Mouse (Mus musculus): ENCODE data around the gene Chil4. TPM values are rescaled to one million over a fixed set of nuclear protein-coding genes. Genes with fewer than 3 reads are reported as not detected.
"Not testable (repeated sequence)": the region's sequence is repeated elsewhere in the genome, so short reads cannot be mapped to it uniquely, and the experiment has no call there.

The Chil4 gene
- polyA plus RNA-seq (2015; fragmentation: Nextera tagmentation; extraction: Ambion mirVana), result not detected in 2 replicates

DNA sequence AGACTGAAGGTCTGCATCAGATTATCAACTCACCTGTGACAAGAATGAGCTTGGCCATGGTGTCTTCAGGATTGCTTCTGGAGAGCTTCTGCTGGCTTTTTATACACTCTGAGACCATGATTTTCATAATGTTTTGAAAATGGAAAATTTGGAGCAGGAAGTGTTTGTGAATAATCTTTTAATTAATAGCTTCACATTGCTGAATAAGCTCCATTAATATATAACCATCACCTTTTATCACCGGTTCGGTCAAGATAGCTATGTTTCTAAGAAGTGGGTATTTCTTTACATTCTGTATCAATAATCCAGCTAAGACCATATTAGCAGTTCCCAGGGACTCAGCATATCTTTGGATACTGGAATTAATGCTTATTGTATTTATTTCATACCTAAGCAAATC lies at the start of gene Chil4:
Chil4 (minus strand) TSS at position 101 of the 400 bp plus-strand sequence.
- no peak within 1 kb of the TSS for H3K9ac ChIP-seq (replicated peaks; ENCODE audit: low read depth, low read length)
- H3K9me3 ChIP-seq (ENCODE audit: control insufficient read depth, low read length), result no peaks in the 10 kb centered on the region
- H3K4me3 ChIP-seq (replicated peaks; ENCODE audit: low read length), result no peak within 1 kb of the TSS
- H3K27ac ChIP-seq (ENCODE audit: low read length), result no peak within 1 kb of the TSS
- H3K4me1 ChIP-seq (replicated peaks; ENCODE audit: control insufficient read depth, insufficient read depth, low read length), result no peaks in the 10 kb centered on the region
- WGBS, result 96% methylated on average over 2 of the region's 2 CpGs
- no peaks in the 10 kb centered on the region for H3K27me3 ChIP-seq (replicated peaks; ENCODE audit: control insufficient read depth, insufficient read depth, low read length)
- H3K36me3 ChIP-seq (ENCODE audit: control insufficient read depth, insufficient read depth), result no peaks in the 10 kb centered on the region
- no peak within 1 kb of the TSS for H3K4me2 ChIP-seq (ENCODE audit: low read length)
- no peak for ATAC-seq

DNA sequence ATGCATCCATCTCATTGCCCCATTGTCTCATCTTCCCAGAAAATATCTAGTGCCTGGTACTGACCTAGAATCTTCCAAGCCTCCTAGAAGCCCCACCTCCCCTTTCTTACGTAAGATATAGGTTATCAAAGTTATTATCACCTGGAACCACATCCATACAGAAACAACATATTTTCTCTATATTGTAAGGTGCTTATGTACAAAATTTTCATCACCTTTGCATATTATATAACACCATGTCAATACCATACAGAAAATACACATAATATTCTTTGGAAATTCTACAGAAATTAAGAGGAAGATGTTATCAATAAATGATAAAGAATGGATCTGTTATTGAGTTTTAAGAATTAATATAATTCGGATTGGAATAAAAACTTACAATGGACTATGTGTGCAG lies 46.5 kb upstream of the Chil4 start:
- Histone ChIP-seq H3K27ac (ENCODE audit: low read length) (no peak overlapping the region), H3K4me2 (ENCODE audit: low read length) (no peak overlapping the region), H3K4me1 (replicated peaks; ENCODE audit: control insufficient read depth, insufficient read depth, low read length) (no peaks in the 10 kb centered on the region), H3K4me3 (replicated peaks; ENCODE audit: low read length) (no peak overlapping the region), H3K9me3 (ENCODE audit: control insufficient read depth, low read length) (no peaks in the 10 kb centered on the region), H3K9ac (replicated peaks; ENCODE audit: low read depth, low read length) (no peak overlapping the region), H3K36me3 (ENCODE audit: control insufficient read depth, insufficient read depth) (no peaks in the 10 kb centered on the region), H3K27me3 (replicated peaks; ENCODE audit: control insufficient read depth, insufficient read depth, low read length) (no peaks in the 10 kb centered on the region)
- no peak for ATAC-seq
- 84% methylated on average over 2 of the region's 2 CpGs for WGBS

DNA sequence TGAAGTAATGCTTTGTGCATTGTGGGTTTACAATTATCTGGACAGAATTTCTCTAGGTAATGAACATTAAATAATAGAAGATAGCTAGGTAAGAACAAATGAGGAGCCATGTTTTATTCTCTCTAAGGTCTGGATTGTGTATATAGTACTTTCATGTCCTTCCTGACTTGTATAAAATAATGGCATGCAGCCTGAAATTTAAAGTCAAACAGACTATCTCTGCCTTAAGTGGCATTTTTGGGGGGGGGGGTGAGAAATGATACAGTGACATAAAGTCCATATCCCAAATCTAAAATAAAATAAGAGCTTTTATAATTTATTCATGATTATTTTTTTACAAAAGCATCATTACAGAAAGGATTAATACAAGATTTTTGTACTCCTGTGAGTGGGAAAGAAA lies 45.5 kb upstream of the Chil4 start:
- Histone ChIP-seq H3K4me2 (ENCODE audit: low read length) (no peak overlapping the region), H3K4me3 (replicated peaks; ENCODE audit: low read length) (no peak overlapping the region), H3K27ac (ENCODE audit: low read length) (no peak overlapping the region), H3K4me1 (replicated peaks; ENCODE audit: control insufficient read depth, insufficient read depth, low read length) (no peaks in the 10 kb centered on the region), H3K9ac (replicated peaks; ENCODE audit: low read depth, low read length) (no peak overlapping the region), H3K9me3 (ENCODE audit: control insufficient read depth, low read length) (no peaks in the 10 kb centered on the region), H3K36me3 (ENCODE audit: control insufficient read depth, insufficient read depth) (no peaks in the 10 kb centered on the region), H3K27me3 (replicated peaks; ENCODE audit: control insufficient read depth, insufficient read depth, low read length) (no peaks in the 10 kb centered on the region)
- no peak for ATAC-seq

GRCm38 (mm10) chr3:106257076-106257475 lies 37.8 kb upstream of the Chil4 start:
- H3K4me2 ChIP-seq (ENCODE audit: low read length); H3K4me3 ChIP-seq (replicated peaks; ENCODE audit: low read length); H3K27ac ChIP-seq (ENCODE audit: low read length); H3K4me1 ChIP-seq (replicated peaks; ENCODE audit: control insufficient read depth, insufficient read depth, low read length); H3K36me3 ChIP-seq (ENCODE audit: control insufficient read depth, insufficient read depth); ATAC-seq; H3K27me3 ChIP-seq (replicated peaks; ENCODE audit: control insufficient read depth, insufficient read depth, low read length); H3K9ac ChIP-seq (replicated peaks; ENCODE audit: low read depth, low read length): not testable (repeated sequence)
- 92% methylated on average over 11 of the region's 11 CpGs for WGBS
- H3K9me3 ChIP-seq (ENCODE audit: control insufficient read depth, low read length), result peaks cover 12% of the 10 kb centered on the region

GRCm38 (mm10) chr3:106252719-106253118 lies 33.4 kb upstream of the Chil4 start:
- H3K36me3 ChIP-seq (ENCODE audit: control insufficient read depth, insufficient read depth), result no peaks in the 10 kb centered on the region
- no peak for ATAC-seq
- no peaks in the 10 kb centered on the region for H3K27me3 ChIP-seq (replicated peaks; ENCODE audit: control insufficient read depth, insufficient read depth, low read length)
- WGBS, result 89% methylated on average over 6 of the region's 6 CpGs
- H3K27ac ChIP-seq (ENCODE audit: low read length), result no peak overlapping the region
- no peak overlapping the region for H3K9ac ChIP-seq (replicated peaks; ENCODE audit: low read depth, low read length)
- H3K9me3 ChIP-seq (ENCODE audit: control insufficient read depth, low read length), result peaks cover 12% of the 10 kb centered on the region
- no peak overlapping the region for H3K4me2 ChIP-seq (ENCODE audit: low read length)
- H3K4me3 ChIP-seq (replicated peaks; ENCODE audit: low read length), result no peak overlapping the region
- H3K4me1 ChIP-seq (replicated peaks; ENCODE audit: control insufficient read depth, insufficient read depth, low read length), result no peaks in the 10 kb centered on the region

DNA sequence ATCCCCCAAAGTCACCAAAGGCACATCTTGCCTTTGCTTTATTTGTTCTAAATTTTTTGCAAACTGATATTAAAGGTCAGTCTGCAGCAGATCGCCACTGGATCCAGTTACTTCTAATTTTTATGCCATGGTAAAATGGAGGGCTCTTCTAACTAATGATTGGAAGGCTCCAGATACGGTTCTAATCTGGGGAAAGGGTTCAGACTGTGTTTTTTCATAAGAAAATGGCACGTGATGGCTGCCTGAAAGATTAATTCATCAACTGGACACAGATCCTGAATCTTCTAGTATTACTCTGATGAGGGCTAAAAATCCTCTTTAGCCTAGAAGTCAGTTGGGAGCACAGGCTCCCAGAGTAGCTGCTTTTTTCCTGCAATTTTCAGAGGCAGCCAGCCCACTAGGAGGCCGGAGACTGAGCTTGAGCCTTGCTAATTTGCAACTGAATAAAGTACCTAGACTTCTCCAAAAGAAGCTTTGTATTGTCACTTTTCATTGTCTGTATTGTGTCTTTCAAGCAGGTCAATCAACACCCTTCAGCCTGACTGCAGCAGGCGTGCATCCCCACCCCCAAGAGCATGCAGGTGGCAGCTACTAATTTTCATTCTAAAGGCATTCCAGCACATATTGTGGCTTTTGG lies 31.6 kb upstream of the Chil4 start:
- ATAC-seq, result not testable (repeated sequence)

DNA sequence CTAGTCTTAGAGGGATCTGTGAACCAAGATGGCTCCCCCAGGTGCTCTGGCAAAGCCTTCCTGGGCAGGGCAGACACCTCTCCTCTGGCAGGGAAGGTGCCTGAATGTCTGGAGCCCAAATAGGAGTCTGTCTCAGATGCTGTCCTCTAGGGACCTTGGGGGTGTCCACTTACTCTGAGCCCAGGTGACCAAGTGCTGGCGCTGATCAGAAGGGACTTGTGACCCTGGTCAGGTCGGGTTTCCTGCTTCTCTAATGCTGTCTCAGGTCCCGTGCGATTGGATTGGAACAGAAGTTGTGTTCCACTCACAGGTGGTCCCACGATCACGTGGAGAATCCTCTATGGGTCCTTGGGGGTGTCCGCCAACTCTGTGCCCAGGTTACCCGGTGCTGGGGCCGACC lies 28.1 kb upstream of the Chil4 start:
- not testable (repeated sequence) for H3K36me3 ChIP-seq (ENCODE audit: control insufficient read depth, insufficient read depth); H3K27ac ChIP-seq (ENCODE audit: low read length); H3K4me3 ChIP-seq (replicated peaks; ENCODE audit: low read length); H3K27me3 ChIP-seq (replicated peaks; ENCODE audit: control insufficient read depth, insufficient read depth, low read length); H3K4me1 ChIP-seq (replicated peaks; ENCODE audit: control insufficient read depth, insufficient read depth, low read length); H3K9me3 ChIP-seq (ENCODE audit: control insufficient read depth, low read length); H3K9ac ChIP-seq (replicated peaks; ENCODE audit: low read depth, low read length); ATAC-seq; H3K4me2 ChIP-seq (ENCODE audit: low read length)
- 91% methylated on average over 9 of the region's 9 CpGs for WGBS

More for the DNA sequence above, 31.6 kb upstream of the Chil4 start:
- H3K4me2 ChIP-seq (ENCODE audit: low read length); H3K36me3 ChIP-seq (ENCODE audit: control insufficient read depth, insufficient read depth); H3K4me3 ChIP-seq (replicated peaks; ENCODE audit: low read length); H3K27ac ChIP-seq (ENCODE audit: low read length); H3K9ac ChIP-seq (replicated peaks; ENCODE audit: low read depth, low read length); H3K27me3 ChIP-seq (replicated peaks; ENCODE audit: control insufficient read depth, insufficient read depth, low read length); H3K4me1 ChIP-seq (replicated peaks; ENCODE audit: control insufficient read depth, insufficient read depth, low read length); H3K9me3 ChIP-seq (ENCODE audit: control insufficient read depth, low read length): not testable (repeated sequence)
- WGBS, result 21% methylated on average over 5 of the region's 5 CpGs

GRCm38 (mm10) chr3:106240210-106240609 lies 20.9 kb upstream of the Chil4 start:
- not testable (repeated sequence) for H3K27me3 ChIP-seq (replicated peaks; ENCODE audit: control insufficient read depth, insufficient read depth, low read length); H3K4me3 ChIP-seq (replicated peaks; ENCODE audit: low read length); H3K36me3 ChIP-seq (ENCODE audit: control insufficient read depth, insufficient read depth); H3K9ac ChIP-seq (replicated peaks; ENCODE audit: low read depth, low read length); ATAC-seq; H3K4me1 ChIP-seq (replicated peaks; ENCODE audit: control insufficient read depth, insufficient read depth, low read length); H3K4me2 ChIP-seq (ENCODE audit: low read length); H3K27ac ChIP-seq (ENCODE audit: low read length); H3K9me3 ChIP-seq (ENCODE audit: control insufficient read depth, low read length)
- WGBS, result 89% methylated on average over 1 of the region's 1 CpGs

GRCm38 (mm10) chr3:106239196-106239791 lies 20.0 kb upstream of the Chil4 start:
- no peak overlapping the region for H3K27ac ChIP-seq (ENCODE audit: low read length)
- H3K4me1 ChIP-seq (replicated peaks; ENCODE audit: control insufficient read depth, insufficient read depth, low read length), result no peaks in the 10 kb centered on the region

DNA sequence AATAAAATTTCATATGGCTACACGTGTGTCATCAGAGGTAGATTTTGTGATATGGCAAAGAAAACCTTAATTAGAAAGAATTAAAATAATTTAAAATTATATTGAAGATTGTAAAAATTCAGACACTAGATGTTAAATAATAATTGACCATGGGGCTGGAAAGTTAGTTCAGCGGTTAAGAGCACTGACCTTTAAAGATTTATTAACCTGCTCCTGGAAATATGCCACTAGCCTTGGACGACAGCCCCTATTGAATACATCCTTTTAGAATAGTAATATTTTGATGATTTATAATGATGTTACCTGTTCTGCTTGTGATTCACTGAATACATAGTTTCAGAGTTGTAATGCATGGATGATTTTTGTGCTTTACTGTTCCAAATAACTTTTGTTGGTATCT lies 4.1 kb upstream of the Chil4 start:
- WGBS, result 78% methylated on average over 3 of the region's 3 CpGs

More at GRCm38 (mm10) chr3:106239196-106239791, 20.0 kb upstream of the Chil4 start:
- Histone ChIP-seq H3K4me3 (replicated peaks; ENCODE audit: low read length) (no peak overlapping the region), H3K27me3 (replicated peaks; ENCODE audit: control insufficient read depth, insufficient read depth, low read length) (no peaks in the 10 kb centered on the region), H3K4me2 (ENCODE audit: low read length) (no peak overlapping the region), H3K9me3 (ENCODE audit: control insufficient read depth, low read length) (no peaks in the 10 kb centered on the region), H3K9ac (replicated peaks; ENCODE audit: low read depth, low read length) (no peak overlapping the region), H3K36me3 (ENCODE audit: control insufficient read depth, insufficient read depth) (no peaks in the 10 kb centered on the region)
- ATAC-seq, result no peak
- 94% methylated on average over 5 of the region's 5 CpGs for WGBS

More for the DNA sequence above, 4.1 kb upstream of the Chil4 start:
- H3K9ac ChIP-seq (replicated peaks; ENCODE audit: low read depth, low read length); H3K4me2 ChIP-seq (ENCODE audit: low read length); H3K36me3 ChIP-seq (ENCODE audit: control insufficient read depth, insufficient read depth); H3K4me3 ChIP-seq (replicated peaks; ENCODE audit: low read length); H3K27ac ChIP-seq (ENCODE audit: low read length); H3K4me1 ChIP-seq (replicated peaks; ENCODE audit: control insufficient read depth, insufficient read depth, low read length); H3K9me3 ChIP-seq (ENCODE audit: control insufficient read depth, low read length); ATAC-seq; H3K27me3 ChIP-seq (replicated peaks; ENCODE audit: control insufficient read depth, insufficient read depth, low read length): not testable (repeated sequence)

Data from forebrain, embryonic 16.5 days (tissue).